ENCODE assay signal across 13 mouse cellular contexts in the genomic region with DNA sequence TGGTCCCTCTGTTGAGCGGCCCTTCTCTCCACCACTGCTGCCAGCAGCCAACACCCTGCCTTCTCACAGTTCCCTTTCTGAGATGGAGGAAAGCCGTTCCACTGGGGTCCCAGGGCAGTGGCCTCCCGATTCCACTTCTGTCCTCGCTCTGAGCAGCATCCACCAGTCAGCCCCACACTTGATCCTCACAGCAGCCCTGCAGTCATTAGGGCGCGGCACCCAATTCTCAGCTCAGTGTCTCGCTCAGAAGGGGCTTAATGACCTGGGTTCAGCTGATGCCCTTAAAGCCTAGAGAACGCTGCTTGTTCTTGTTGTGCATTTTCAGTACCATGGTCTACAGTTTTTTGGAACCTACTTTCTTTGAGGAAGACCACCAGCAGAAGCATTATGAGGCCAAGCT.
"Had no signal": no experiment of that assay in that cellular context is flagged by ENCODE, and none has a peak within 500 bp of the region (broad histone marks: within the 10 kb centered on the region; RNA-seq: fewer than 3 reads in every experiment).

No protein-coding gene starts in this region.

- DNase-seq: kidney, postnatal 10 days; left cerebral cortex, postnatal 4 days; lung, adult 18-20 months; retina, postnatal 1 day; right cerebral cortex, postnatal 4 days; spleen, adult 18-20 months; thymus, adult 18-20 months; thymus, postnatal 14 days had no signal

- H3K9me3 ChIP-seq: limb, embryonic 13.5 days; neural tube, embryonic 13.5 days had no signal

- H3K4me3 ChIP-seq: limb, embryonic 13.5 days; neural tube, embryonic 13.5 days had no signal

- ATAC-seq: midbrain, embryonic 16.5 days had no signal

- H3K27me3 ChIP-seq: neural tube, embryonic 13.5 days had no signal

- H3K27ac ChIP-seq: limb, embryonic 13.5 days; liver, embryonic 14.5 days; neural tube, embryonic 13.5 days had no signal

- H3K9ac ChIP-seq: limb, embryonic 13.5 days; liver, embryonic 14.5 days; neural tube, embryonic 13.5 days had no signal

- H3K4me2 ChIP-seq: limb, embryonic 13.5 days; midbrain, embryonic 11.5 days; neural tube, embryonic 13.5 days had no signal

- H3K36me3 ChIP-seq: limb, embryonic 13.5 days; neural tube, embryonic 13.5 days had no signal
